Mouse (Mus musculus): ENCODE data around the gene Usp1. TPM values are rescaled to one million over a fixed set of nuclear protein-coding genes. Genes with fewer than 3 reads are reported as not detected.

Usp1 gene
- total and polyA plus RNA-seq, 2 experiments, result 13.9 to 24.9 TPM

DNA sequence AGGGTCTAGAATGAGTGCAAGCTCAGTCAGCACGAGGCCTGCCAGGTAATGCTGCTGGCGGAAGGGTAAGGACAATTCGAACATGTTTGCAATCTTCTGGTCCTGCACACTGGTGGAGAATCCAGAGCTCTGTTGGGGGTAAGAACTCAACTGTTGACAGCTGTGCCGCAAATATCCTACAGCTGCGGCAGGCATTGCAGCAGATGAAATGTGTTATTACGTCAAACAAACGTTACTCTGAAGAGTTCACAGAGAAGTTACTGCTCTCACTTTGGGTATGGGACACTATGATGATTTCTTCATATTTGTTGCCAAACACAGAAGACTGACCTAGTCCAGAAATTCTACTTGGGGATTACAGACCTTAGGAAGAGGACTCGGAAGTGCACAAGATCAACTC is 61.1 kb downstream of the Usp1 start:
- 95% methylated on average over 8 of the region's 8 CpGs for WGBS
- Histone ChIP-seq H3K9ac (ENCODE audit: low read depth, low read length) (no peak overlapping the region), H3K4me3 (ENCODE audit: insufficient read depth, low read depth, low read length) (no peak overlapping the region), H3K36me3 (ENCODE audit: control insufficient read depth, insufficient read depth, low read length) (peaks cover 17% of the 10 kb centered on the region), H3K4me1 (ENCODE audit: control insufficient read depth, insufficient read depth, low read length) (no peaks in the 10 kb centered on the region), H3K27ac (replicated peaks; ENCODE audit: insufficient read depth, low read depth, low read length) (no peak overlapping the region), H3K27me3 (ENCODE audit: control insufficient read depth, insufficient read depth, low read length) (no peaks in the 10 kb centered on the region), H3K79me2 (ENCODE audit: control insufficient read depth, insufficient read depth, low read length) (no peaks in the 10 kb centered on the region)
- no peak for DNase-seq (ENCODE audit: extremely low read depth, low read depth, low spot score)
- no peak for TF ChIP-seq CTCF (IDR thresholded peaks at IDR 0.05; ENCODE audit: low read depth, low read length)
- TF ChIP-seq POLR2A (IDR thresholded peaks at IDR 0.05; ENCODE audit: extremely low read depth, insufficient read depth, low read length), result no peak

Other genes with a start within 250 kb of the Usp1 start
- gene L1td1, start 197.1 kb upstream of the Usp1 start, total RNA-seq (2014; rRNA removed), result not detected in 2 replicates
- gene L1td1, start 197.1 kb upstream of the Usp1 start, polyA plus RNA-seq (2012; rRNA removed), result not detected in 2 replicates
- gene Kank4, start 106.3 kb upstream of the Usp1 start, total RNA-seq (2014; rRNA removed), result 0.07 TPM in 1 of 2 replicates, not detected in the other
- gene Kank4, start 106.3 kb upstream of the Usp1 start, polyA plus RNA-seq (2012; rRNA removed), result 0.01 and 0.16 TPM in 2 replicates
- not detected in 2 replicates for gene I0C0044D17Rik, start 100.0 kb upstream of the Usp1 start, total RNA-seq (2014; rRNA removed)
- not detected in 2 replicates for gene I0C0044D17Rik, start 100.0 kb upstream of the Usp1 start, polyA plus RNA-seq (2012; rRNA removed)
- gene Angptl3, start 107.1 kb downstream of the Usp1 start, total RNA-seq (2014; rRNA removed), result 520 and 564 TPM in 2 replicates
- gene Angptl3, start 107.1 kb downstream of the Usp1 start, polyA plus RNA-seq (2012; rRNA removed), result 164 and 201 TPM in 2 replicates
- gene Dock7, start 197.1 kb downstream of the Usp1 start, total RNA-seq (2014; rRNA removed), result 25.7 and 29.5 TPM in 2 replicates
- gene Dock7, start 197.1 kb downstream of the Usp1 start, polyA plus RNA-seq (2012; rRNA removed), result 6.7 and 6.8 TPM in 2 replicates

Measured in liver, adult 2 months (tissue).